ENCODE assay signal across 8 mouse cellular contexts in genomic region chr9:22469643-22470042, GRCm38 (mm10). TPM values are rescaled to one million over a fixed set of nuclear protein-coding genes. Genes with fewer than 3 reads are reported as not detected.
DNase-seq lines count a peak whose midpoint lies in the region; ATAC-seq and TF ChIP-seq lines count a peak whose summit lies in the region.

Gene Rp9, minus strand, starts transcription at chr9:22469743.

- peaks cover 3% of the 10 kb centered on the region; the same call in 1 of the 2 replicates for H3K36me3 ChIP-seq in spleen, adult 2 months (ENCODE audit: control insufficient read depth, insufficient read depth, low read length)
- H3K36me3 ChIP-seq in limb, embryonic 12.5 days: peaks cover 13% of the 10 kb centered on the region; the same call in 1 of the 2 replicates

- ATAC-seq in erythroblast, adult 5-6 weeks (replicated peaks; ENCODE audit: low FRiP score, poor library complexity, severe bottlenecking): no peak
- ATAC-seq in limb, embryonic 12.5 days (ENCODE audit: insufficient number of reproducible peaks, insufficient read depth, low FRiP score, low TSS enrichment, low read depth): no peak

- intact Hi-C loops in heart, postnatal 14 days (cut with DNase I): no loop called here

- no peak for TF ChIP-seq CTCF in spleen, adult 2 months (IDR thresholded peaks at IDR 0.05; ENCODE audit: extremely low read depth, insufficient read depth, insufficient read length, insufficient replicate concordance)
- no peak for TF ChIP-seq CTCF in olfactory bulb, adult 2 months (IDR thresholded peaks at IDR 0.05; ENCODE audit: insufficient read depth, low read depth, low read length)

- no peaks in the 10 kb centered on the region for H3K27me3 ChIP-seq in spleen, adult 2 months (ENCODE audit: control insufficient read depth, insufficient read depth, low read length)
- H3K27me3 ChIP-seq in limb, embryonic 12.5 days: no peaks in the 10 kb centered on the region

- no peak for DNase-seq in spleen, adult 2 months (ENCODE audit: low read depth in 1 of 2, low spot score in 2 of 2)
- DNase-seq in spleen, postnatal 10 days (ENCODE audit: low spot score in 2 of 2): no peak
- DNase-seq in heart, postnatal 14 days: no peak
- no peak for DNase-seq in embryo, embryonic 11 days
- DNase-seq in frontal cortex, postnatal 36 days (ENCODE audit: low spot score in 2 of 2): no peak

- peak within 1 kb of the TSS; percentile 50; the same call in 1 of the 2 replicates for H3K4me3 ChIP-seq in spleen, adult 2 months (ENCODE audit: extremely low read depth, insufficient read depth, insufficient read length)
- H3K4me3 ChIP-seq in limb, embryonic 12.5 days (replicated peaks): peak within 1 kb of the TSS; percentile 86
- H3K4me3 ChIP-seq in olfactory bulb, adult 2 months (ENCODE audit: insufficient read depth, low read depth, low read length): no peak within 1 kb of the TSS

- H3K4me1 ChIP-seq in spleen, adult 2 months (ENCODE audit: control insufficient read depth, insufficient read depth, insufficient read length): peaks cover 2% of the 10 kb centered on the region; the same call in 1 of the 2 replicates
- no peaks in the 10 kb centered on the region for H3K4me1 ChIP-seq in limb, embryonic 12.5 days (replicated peaks)
- no peaks in the 10 kb centered on the region for H3K4me1 ChIP-seq in olfactory bulb, adult 2 months (ENCODE audit: control insufficient read depth, insufficient read depth, low read length)

- H3K9ac ChIP-seq in limb, embryonic 12.5 days (replicated peaks): no peak within 1 kb of the TSS; the same call in 1 of the 2 replicates

- WGBS in spleen, adult 2 months: 94% methylated on average over 3 of the region's 3 CpGs
- 91% methylated on average over 3 of the region's 3 CpGs for WGBS in limb, embryonic 12.5 days
- 90% methylated on average over 3 of the region's 3 CpGs for WGBS in olfactory bulb, adult 2 months

- no peak for TF ChIP-seq POLR2A in spleen, adult 2 months (IDR thresholded peaks at IDR 0.05; ENCODE audit: low read depth, low read length)
- TF ChIP-seq POLR2A in olfactory bulb, adult 2 months (IDR thresholded peaks at IDR 0.05; ENCODE audit: insufficient read depth, low read depth, low read length): no peak

- no peaks in the 10 kb centered on the region for H3K9me3 ChIP-seq in limb, embryonic 12.5 days

- peak within 1 kb of the TSS; percentile 45 for H3K27ac ChIP-seq in spleen, adult 2 months (ENCODE audit: insufficient read depth, low read length)
- peak within 1 kb of the TSS; percentile 45; the same call in 1 of the 2 replicates for H3K27ac ChIP-seq in limb, embryonic 12.5 days
- H3K27ac ChIP-seq in olfactory bulb, adult 2 months (ENCODE audit: insufficient read depth, low read depth, low read length): no peak within 1 kb of the TSS

- H3K4me2 ChIP-seq in limb, embryonic 12.5 days: peak within 1 kb of the TSS; percentile 70

RNA-seq across cellular contexts. Expression of gene Rp9, which starts in this region (rescaled TPM):
- polyA plus RNA-seq in spleen, adult 2 months (2012; rRNA removed): 64.8 and 122 TPM in 2 replicates
- total RNA-seq in erythroblast, adult 5-6 weeks (2015; ENCODE audit: low replicate concordance): 39.6 and 45.8 TPM in 2 replicates
- total RNA-seq in erythroblast, adult 5-6 weeks (2017; ENCODE audit: low replicate concordance): 24.4 and 53.5 TPM in 2 replicates
- 10 to 100 TPM; 39.4 to 39.5 TPM for total RNA-seq in heart, postnatal 14 days (2021)
- 79.9 and 82.0 TPM in 2 replicates for polyA plus RNA-seq in limb, embryonic 12.5 days (2016; fragmentation: Nextera tagmentation; extraction: Ambion mirVana)
- not detected in 2 replicates for polyA plus RNA-seq in olfactory bulb, adult 2 months (2012; ENCODE audit: insufficient read depth, insufficient read length, low replicate concordance, missing spikeins)
